Mouse (Mus musculus) neural tube, embryonic 10.5 days (tissue): ENCODE data around the gene Zscan22.
A peak's percentile ranks its signal among the peaks of the same experiment; 100 is the strongest.
"Not testable (repeated sequence)": the region's sequence is repeated elsewhere in the genome, so short reads cannot be mapped to it uniquely, and the experiment has no call there.

ENCODE experiments used
- DNase-seq: peaks from one replicate; pipeline ENCODE4 v3.0.0-alpha.2; 2017; ENCODE audit warnings: low spot score; ENCODE audit errors: extremely low spot score

Gene Zscan22

DNA sequence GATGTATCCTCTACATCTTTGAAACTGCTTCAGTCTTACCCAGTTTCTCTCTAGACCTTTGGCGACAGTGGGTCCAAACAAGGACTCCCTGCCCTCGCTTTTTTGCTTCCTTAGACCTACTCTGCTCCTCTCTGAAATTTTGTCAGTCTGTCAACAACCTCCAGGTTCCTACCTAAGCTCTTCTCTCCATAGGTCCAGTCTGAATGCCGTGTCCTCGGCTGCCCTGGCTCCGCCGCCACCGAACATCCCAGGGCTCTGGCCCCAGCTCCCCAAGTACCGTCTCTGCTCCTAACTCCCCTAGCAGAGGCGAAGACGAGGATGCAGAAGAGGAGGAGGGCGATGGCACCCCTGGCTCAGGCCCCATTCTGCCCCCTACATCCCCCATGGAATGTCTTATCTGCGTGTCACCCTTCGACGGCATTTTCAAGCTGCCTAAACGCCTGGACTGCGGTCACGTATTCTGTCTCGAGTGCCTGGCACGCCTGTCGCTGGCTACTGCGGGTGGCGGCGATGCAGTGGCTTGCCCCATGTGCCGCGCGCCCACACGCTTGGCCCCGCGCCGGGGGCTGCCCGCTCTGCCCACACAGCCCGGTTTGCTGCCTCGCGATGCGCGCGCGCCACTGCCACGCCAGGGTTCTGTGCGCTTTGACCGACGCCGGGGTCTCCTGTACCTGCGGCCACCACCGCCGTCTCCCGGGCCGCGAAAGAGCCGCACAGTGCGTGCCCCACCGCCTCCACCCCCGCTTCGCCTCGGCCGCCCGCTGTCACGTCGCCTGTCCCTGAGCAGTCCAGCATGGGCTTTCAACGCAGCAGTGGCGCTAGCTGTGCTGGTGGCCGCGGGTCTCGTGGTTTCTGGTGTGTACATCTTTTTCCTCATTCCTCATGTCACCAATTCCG lies 30.3 kb downstream of the Zscan22 start:
- peak; percentile 59 for DNase-seq

- no peak for DNase-seq
Measured at GRCm38 (mm10) chr7:12933615-12934140, 36.1 kb downstream of the Zscan22 start.

DNA sequence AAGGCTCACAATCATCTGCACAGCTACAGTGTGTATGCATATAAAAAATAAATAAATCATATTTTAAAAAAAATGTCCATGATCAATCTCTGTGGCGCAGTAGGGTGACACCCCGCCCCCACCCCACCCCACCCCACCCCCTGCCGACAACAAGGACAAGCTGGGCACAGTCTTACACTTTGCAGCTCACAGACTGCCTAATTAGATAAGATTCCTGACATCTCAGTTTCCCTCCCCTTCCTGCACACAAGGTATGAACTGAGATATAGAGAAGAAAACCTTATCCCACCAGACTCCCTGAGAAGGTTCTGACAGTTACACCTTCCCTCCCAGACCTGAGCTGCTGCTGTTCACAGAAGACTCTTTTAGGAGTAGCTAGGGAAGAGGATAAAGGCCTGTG lies 37.2 kb downstream of the Zscan22 start:
- DNase-seq: no peak

DNA sequence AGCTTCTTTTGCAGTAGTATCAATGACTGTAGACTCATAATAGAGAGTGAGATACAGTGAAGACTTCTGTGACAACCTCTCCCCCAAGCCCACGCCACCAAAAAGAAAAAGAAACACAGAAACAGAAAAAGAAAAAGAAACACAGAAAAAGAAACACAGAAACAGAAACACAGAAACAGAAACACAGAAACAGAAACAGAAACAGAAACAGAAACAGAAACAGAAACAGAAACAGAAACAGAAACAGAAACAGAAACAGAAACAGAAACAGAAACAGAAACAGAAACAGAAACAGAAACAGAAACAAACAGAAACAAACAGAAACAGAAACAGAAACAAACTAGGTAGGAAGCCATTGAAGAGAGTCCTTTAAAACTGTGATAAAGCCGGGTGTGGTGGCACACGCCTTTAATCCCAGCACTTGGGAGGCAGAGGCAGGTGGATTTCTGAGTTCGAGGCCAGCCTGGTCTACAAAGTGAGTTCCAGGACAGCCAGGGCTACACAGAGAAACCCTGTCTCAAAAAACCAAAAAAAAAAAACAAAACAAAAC lies 39.7 kb downstream of the Zscan22 start:
- not testable (repeated sequence) for DNase-seq

DNA sequence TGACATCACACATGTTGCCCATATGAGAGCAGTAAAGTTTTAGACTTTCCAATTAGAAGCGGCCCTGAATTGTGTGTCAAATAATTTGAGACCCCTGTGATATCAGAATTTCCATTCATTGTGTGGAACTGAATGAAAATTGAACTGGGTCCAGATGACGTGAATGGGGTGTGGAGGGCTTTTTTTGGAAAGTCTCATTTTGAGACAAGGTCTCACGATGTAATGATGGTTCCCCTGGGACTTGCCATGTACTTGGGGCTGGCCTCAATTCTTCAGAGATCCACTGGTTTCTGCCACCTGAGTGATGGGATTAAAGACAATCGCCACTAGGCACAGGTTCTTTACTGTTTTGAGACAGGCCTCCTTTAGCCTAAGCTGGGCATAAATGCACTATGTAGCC lies 43.0 kb downstream of the Zscan22 start:
- DNase-seq: no peak

GRCm38 (mm10) chr7:12943488-12943887 lies 45.9 kb downstream of the Zscan22 start:
- DNase-seq: no peak

DNA sequence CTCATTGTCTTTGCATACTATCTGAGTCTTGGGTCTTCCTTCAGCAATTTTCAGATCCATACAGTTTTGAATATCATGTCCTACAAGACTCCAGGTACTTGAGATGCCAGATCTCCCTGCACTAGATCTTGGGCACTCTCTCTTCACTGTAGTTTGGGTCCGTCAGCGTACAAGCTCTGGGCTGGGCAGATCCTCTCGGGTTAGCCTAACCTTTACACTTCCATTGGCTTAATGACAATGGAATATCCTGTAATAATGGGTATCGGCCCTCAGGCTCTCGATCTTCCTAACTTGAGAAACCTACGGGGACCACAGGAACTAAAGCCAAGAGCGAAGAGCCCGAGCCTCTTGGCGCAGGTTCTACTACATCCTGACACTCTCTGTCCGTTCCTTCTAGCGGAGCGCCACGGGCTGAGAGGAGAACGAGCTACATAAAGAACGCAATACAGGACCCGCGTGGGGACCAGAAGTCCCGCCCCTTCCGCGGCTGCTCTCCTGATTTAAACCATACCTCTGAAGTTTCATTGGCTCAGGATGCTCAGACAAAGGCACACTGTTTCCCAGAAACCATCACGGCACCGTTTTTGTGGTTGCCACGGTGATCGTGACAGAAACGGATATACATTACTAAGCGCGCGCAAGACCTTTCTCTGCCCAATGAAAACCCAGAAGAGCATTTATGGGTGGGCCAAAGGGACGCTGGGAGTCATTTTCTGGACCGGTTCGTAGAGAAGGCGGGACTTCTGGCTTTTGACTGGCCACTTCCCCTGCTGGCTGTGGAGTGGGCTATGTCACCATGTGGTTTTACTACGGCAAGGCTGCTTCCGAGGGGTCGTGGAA lies 51.6 kb downstream of the Zscan22 start:
- peak; percentile 93 for DNase-seq

GRCm38 (mm10) chr7:12949872-12950229 lies 52.2 kb downstream of the Zscan22 start:
- DNase-seq: no peak

DNA sequence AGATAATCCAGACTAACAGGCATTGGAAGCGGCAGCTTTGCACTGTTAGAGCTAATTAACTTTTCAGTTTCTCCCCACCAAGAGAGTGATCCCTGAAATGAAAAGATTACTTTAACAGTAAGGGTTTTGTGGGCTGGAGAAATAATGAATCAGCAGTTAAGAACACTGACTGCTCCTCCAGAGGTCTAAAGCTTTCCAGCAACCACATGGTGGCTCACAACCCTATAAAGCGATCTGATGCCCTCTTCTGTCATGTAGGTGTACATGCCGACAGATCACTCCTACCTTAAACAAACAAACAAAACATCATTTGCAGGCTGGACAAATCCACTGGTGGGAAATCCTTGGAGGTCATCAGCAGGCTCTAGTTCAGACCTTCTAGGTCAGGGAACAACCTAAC lies 57.3 kb downstream of the Zscan22 start:
- DNase-seq: no peak

DNA sequence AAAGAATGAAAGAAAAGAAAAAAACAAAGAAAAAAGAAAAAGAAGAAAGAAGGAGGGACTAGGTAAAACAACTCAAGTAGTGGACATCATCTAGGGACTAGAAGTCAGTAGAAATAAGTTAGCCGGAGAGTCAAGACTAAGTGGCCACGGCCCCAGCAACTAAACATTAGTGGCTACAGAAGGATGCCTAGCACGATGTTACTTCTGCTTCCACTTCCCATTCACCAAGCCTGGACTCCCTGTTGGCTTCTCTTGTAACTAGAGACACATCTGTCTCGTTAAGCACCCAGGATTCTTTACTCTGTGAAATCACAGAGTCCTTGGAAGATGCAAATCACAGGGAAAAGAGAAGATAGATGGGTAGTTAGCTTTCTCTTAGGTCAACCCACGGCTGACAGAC lies 59.9 kb downstream of the Zscan22 start:
- no peak for DNase-seq
